9 mouse cellular contexts compared by ENCODE assay signal in the genomic region with DNA sequence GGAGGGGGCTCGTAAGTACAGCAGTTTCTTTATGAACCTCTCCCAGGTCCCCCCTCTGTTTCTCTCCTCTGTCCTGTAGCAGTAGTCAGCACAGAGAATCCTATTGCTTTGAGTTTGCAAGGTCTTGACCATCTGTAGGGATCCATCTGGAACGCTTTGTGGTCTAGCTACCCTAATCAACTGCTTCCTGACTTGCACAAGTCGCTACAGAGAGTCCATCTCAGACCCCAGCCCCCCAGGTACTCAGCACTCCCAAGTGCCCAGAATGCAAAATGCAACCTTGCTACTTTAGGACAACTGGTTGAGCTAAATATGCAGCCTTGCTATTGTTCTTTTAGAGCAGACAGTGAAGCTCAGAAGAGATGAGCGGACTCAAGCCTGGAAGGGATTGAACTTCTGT. TPM values are rescaled to one million over a fixed set of nuclear protein-coding genes. Genes with fewer than 3 reads are reported as not detected.
DNase-seq lines count a peak whose midpoint lies in the region; ATAC-seq and TF ChIP-seq lines count a peak whose summit lies in the region.
"Had no signal": no experiment of that assay in that cellular context is flagged by ENCODE, and none has a peak within 500 bp of the region (broad histone marks: within the 10 kb centered on the region; RNA-seq: fewer than 3 reads in every experiment).

No protein-coding gene starts in this region.

- no peak for ATAC-seq in heart, embryonic 13.5 days (ENCODE audit: extremely low read depth, insufficient number of reproducible peaks, low FRiP score, low TSS enrichment)
- ATAC-seq in midbrain, embryonic 15.5 days (replicated peaks), result no peak
- no peak for ATAC-seq in midbrain, embryonic 16.5 days
- ATAC-seq in hindbrain, postnatal 0 days, result no peak
- no peak for ATAC-seq in neural tube, embryonic 15.5 days (ENCODE audit: low FRiP score)

- peak overlapping the region; percentile 92 for H3K4me3 ChIP-seq in heart, embryonic 13.5 days
- H3K4me3 ChIP-seq in midbrain, embryonic 15.5 days, result no peak overlapping the region
- H3K4me3 ChIP-seq in midbrain, embryonic 16.5 days (ENCODE audit: low read depth, low read length), result no peak overlapping the region
- H3K4me3 ChIP-seq in hindbrain, postnatal 0 days (ENCODE audit: low read length), result peak overlapping the region; percentile 67; the same call in 1 of the 2 replicates
- H3K4me3 ChIP-seq in neural tube, embryonic 15.5 days (replicated peaks), result peak overlapping the region; percentile 55

- no peak for TF ChIP-seq CTCF in hindbrain, postnatal 0 days (IDR thresholded peaks at IDR 0.05; ENCODE audit: low read depth)

- peak overlapping the region; percentile 88 for H3K4me2 ChIP-seq in heart, embryonic 13.5 days
- H3K4me2 ChIP-seq in midbrain, embryonic 15.5 days, result 0 out of 2 replicates have a peak overlapping the region, but pooled peaks have one; percentile 100
- no peak overlapping the region for H3K4me2 ChIP-seq in midbrain, embryonic 16.5 days (ENCODE audit: low read length)
- H3K4me2 ChIP-seq in hindbrain, postnatal 0 days (ENCODE audit: low read depth, low read length), result peak overlapping the region; percentile 99
- peak overlapping the region; percentile 100 for H3K4me2 ChIP-seq in neural tube, embryonic 15.5 days

- no peaks in the 10 kb centered on the region for H3K9me3 ChIP-seq in heart, embryonic 13.5 days
- no peaks in the 10 kb centered on the region for H3K9me3 ChIP-seq in midbrain, embryonic 15.5 days
- no peaks in the 10 kb centered on the region for H3K9me3 ChIP-seq in midbrain, embryonic 16.5 days (replicated peaks; ENCODE audit: control insufficient read depth, low read length, poor library complexity, severe bottlenecking)
- no peaks in the 10 kb centered on the region for H3K9me3 ChIP-seq in hindbrain, postnatal 0 days (ENCODE audit: low read length)
- H3K9me3 ChIP-seq in neural tube, embryonic 15.5 days (replicated peaks), result no peaks in the 10 kb centered on the region

- H3K27ac ChIP-seq in heart, embryonic 13.5 days (replicated peaks), result peak overlapping the region; percentile 97
- H3K27ac ChIP-seq in midbrain, embryonic 15.5 days, result no peak overlapping the region
- no peak overlapping the region for H3K27ac ChIP-seq in midbrain, embryonic 16.5 days (ENCODE audit: low read length)
- no peak overlapping the region for H3K27ac ChIP-seq in hindbrain, postnatal 0 days
- no peak overlapping the region for H3K27ac ChIP-seq in neural tube, embryonic 15.5 days (replicated peaks)

- peaks cover 77% of the 10 kb centered on the region for H3K4me1 ChIP-seq in heart, embryonic 13.5 days
- H3K4me1 ChIP-seq in midbrain, embryonic 15.5 days, result peaks cover 17% of the 10 kb centered on the region
- H3K4me1 ChIP-seq in midbrain, embryonic 16.5 days (ENCODE audit: control insufficient read depth, insufficient read depth, low read length), result peaks cover 11% of the 10 kb centered on the region
- H3K4me1 ChIP-seq in hindbrain, postnatal 0 days (ENCODE audit: insufficient read depth, low read length), result no peaks in the 10 kb centered on the region
- peaks cover 26% of the 10 kb centered on the region for H3K4me1 ChIP-seq in neural tube, embryonic 15.5 days

- WGBS in heart, embryonic 13.5 days, result 25% methylated on average over 4 of the region's 4 CpGs
- 79% methylated on average over 4 of the region's 4 CpGs for WGBS in midbrain, embryonic 15.5 days
- WGBS in midbrain, embryonic 16.5 days, result 77% methylated on average over 4 of the region's 4 CpGs
- WGBS in hindbrain, postnatal 0 days, result 74% methylated on average over 4 of the region's 4 CpGs
- WGBS in neural tube, embryonic 15.5 days, result 73% methylated on average over 4 of the region's 4 CpGs

- peak overlapping the region; percentile 99 for H3K9ac ChIP-seq in heart, embryonic 13.5 days
- no peak overlapping the region for H3K9ac ChIP-seq in midbrain, embryonic 15.5 days
- H3K9ac ChIP-seq in midbrain, embryonic 16.5 days (ENCODE audit: low read depth, low read length), result no peak overlapping the region
- no peak overlapping the region for H3K9ac ChIP-seq in hindbrain, postnatal 0 days (replicated peaks; ENCODE audit: low read length)
- H3K9ac ChIP-seq in neural tube, embryonic 15.5 days (replicated peaks), result no peak overlapping the region

- H3K27me3 ChIP-seq in heart, embryonic 13.5 days (replicated peaks), result no peaks in the 10 kb centered on the region
- H3K27me3 ChIP-seq in midbrain, embryonic 15.5 days (replicated peaks), result peaks cover 30% of the 10 kb centered on the region
- H3K27me3 ChIP-seq in midbrain, embryonic 16.5 days (ENCODE audit: control insufficient read depth, insufficient read depth, low read depth, low read length), result peaks cover 11% of the 10 kb centered on the region
- H3K27me3 ChIP-seq in hindbrain, postnatal 0 days (ENCODE audit: insufficient read depth, low read length), result peaks cover 14% of the 10 kb centered on the region
- peaks cover 52% of the 10 kb centered on the region for H3K27me3 ChIP-seq in neural tube, embryonic 15.5 days (replicated peaks)

- DNase-seq in heart, adult 8-10 months (ENCODE audit: low spot score), result no peak
- DNase-seq in hindbrain, postnatal 0 days (ENCODE audit: low spot score), result no peak
- DNase-seq in ovary, adult 18-20 months (ENCODE audit: low spot score), result no peak
- DNase-seq in layer of hippocampus, adult 9-11 months, result no peak
- DNase-seq: adrenal gland, adult 2 months had no signal

- H3K36me3 ChIP-seq in heart, embryonic 13.5 days, result peaks cover 6% of the 10 kb centered on the region
- no peaks in the 10 kb centered on the region for H3K36me3 ChIP-seq in midbrain, embryonic 15.5 days (replicated peaks)
- no peaks in the 10 kb centered on the region for H3K36me3 ChIP-seq in midbrain, embryonic 16.5 days (ENCODE audit: control insufficient read depth, insufficient read depth, low read length)
- H3K36me3 ChIP-seq in hindbrain, postnatal 0 days (ENCODE audit: insufficient read depth, low read length), result no peaks in the 10 kb centered on the region
- no peaks in the 10 kb centered on the region for H3K36me3 ChIP-seq in neural tube, embryonic 15.5 days

RNA-seq across cellular contexts. Expression of a gene that starts 3.1 kb away (rescaled TPM):
- polyA plus RNA-seq in heart, embryonic 13.5 days (2015; fragmentation: Nextera tagmentation; extraction: Ambion mirVana), result 83.9 and 95.4 TPM in 2 replicates
- 10 to 100 TPM; 64.0 to 99.3 (median 73.2) TPM for total RNA-seq in heart, adult 8-10 months (2022)
- polyA plus RNA-seq in midbrain, embryonic 15.5 days (2015; fragmentation: Nextera tagmentation; extraction: Ambion mirVana), result 9.6 and 10.2 TPM in 2 replicates
- 7.8 and 7.9 TPM in 2 replicates for polyA plus RNA-seq in midbrain, embryonic 16.5 days (2015; fragmentation: Nextera tagmentation; extraction: Ambion mirVana)
- 6.0 and 9.0 TPM in 2 replicates for total RNA-seq in hindbrain, postnatal 0 days (2014; rRNA removed)
- 8.5 and 9.2 TPM in 2 replicates for polyA plus RNA-seq in hindbrain, postnatal 0 days (2015; fragmentation: Nextera tagmentation; extraction: Ambion mirVana)
- 8.1 and 29.8 TPM in 2 replicates for polyA plus RNA-seq in neural tube, embryonic 15.5 days (2015; fragmentation: Nextera tagmentation; extraction: Ambion mirVana)

RNA-seq across cellular contexts. Expression of a gene that starts 57.1 kb away (rescaled TPM):
- polyA plus RNA-seq in heart, embryonic 13.5 days (2015; fragmentation: Nextera tagmentation; extraction: Ambion mirVana), result 105 and 110 TPM in 2 replicates
- 100 to 1,000 TPM in 3 of 4 experiments, 10 to 100 TPM in 1; 98.7 to 109 (median 103) TPM for total RNA-seq in heart, adult 8-10 months (2022)
- polyA plus RNA-seq in midbrain, embryonic 15.5 days (2015; fragmentation: Nextera tagmentation; extraction: Ambion mirVana), result 29.3 and 31.6 TPM in 2 replicates
- polyA plus RNA-seq in midbrain, embryonic 16.5 days (2015; fragmentation: Nextera tagmentation; extraction: Ambion mirVana), result 32.6 and 33.9 TPM in 2 replicates
- 25.3 and 27.5 TPM in 2 replicates for total RNA-seq in hindbrain, postnatal 0 days (2014; rRNA removed)
- 48.0 and 48.8 TPM in 2 replicates for polyA plus RNA-seq in hindbrain, postnatal 0 days (2015; fragmentation: Nextera tagmentation; extraction: Ambion mirVana)
- 45.7 and 47.1 TPM in 2 replicates for polyA plus RNA-seq in neural tube, embryonic 15.5 days (2015; fragmentation: Nextera tagmentation; extraction: Ambion mirVana)

Comparison
In these comparisons a context has a peak if more than half of its experiments do, and no peak if none do; other contexts are left out.
1. H3K4me3 ChIP-seq: peak in heart, embryonic 13.5 days (single experiment), hindbrain, postnatal 0 days (single experiment) and neural tube, embryonic 15.5 days (single experiment); none in midbrain, embryonic 15.5 days (single experiment) and midbrain, embryonic 16.5 days (single experiment).